Mouse (Mus musculus) midbrain, embryonic 11.5 days (tissue): ENCODE measurements around the gene Lhx1. TPM values are rescaled to one million over a fixed set of nuclear protein-coding genes. Genes with fewer than 3 reads are reported as not detected.
A peak's percentile ranks its signal among the peaks of the same experiment; 100 is the strongest.

Experiments
- ATAC-seq: fragments of 200-750 bp; cut with Nextera tagmentation; 2 replicates; pipeline ENCODE4 v1.8.0; 2017; ENCODE audit warnings: moderate TSS enrichment, moderate library complexity; ENCODE audit not compliant: low FRiP score
- DNase-seq: peaks from one replicate; pipeline ENCODE4 v3.0.0; 2015; ENCODE audit warnings: low spot score; ENCODE audit errors: missing footprints
- H3K27ac ChIP-seq: fragments of 300-500 bp; sonication (generic); 2 replicates; pipeline ENCODE4 v1.5.1; 2014; ENCODE audit warnings: low read depth, low read length
- H3K27me3 ChIP-seq: fragments of 300-500 bp; sonication (generic); 2 replicates; pipeline ENCODE4 v1.6.1; 2014; ENCODE audit warnings: mild to moderate bottlenecking, low read length, moderate library complexity, mixed read lengths; ENCODE audit not compliant: control insufficient read depth, insufficient read depth
- H3K36me3 ChIP-seq: fragments of 300-500 bp; sonication (generic); 2 replicates; pipeline ENCODE4 v1.6.1; 2014; ENCODE audit warnings: mild to moderate bottlenecking, low read length, moderate library complexity, mixed read lengths; ENCODE audit not compliant: control insufficient read depth, insufficient read depth
- H3K4me1 ChIP-seq: fragments of 300-500 bp; sonication (generic); 2 replicates; pipeline ENCODE4 v1.6.1; 2014; ENCODE audit warnings: low read length; ENCODE audit not compliant: control insufficient read depth, insufficient read depth
- H3K4me2 ChIP-seq: fragments of 300-500 bp; sonication (generic); 2 replicates; pipeline ENCODE4 v1.6.1; 2014; ENCODE audit warnings: mild to moderate bottlenecking, moderate library complexity
- H3K4me3 ChIP-seq: fragments of 300-500 bp; sonication (generic); 2 replicates; pipeline ENCODE4 v1.5.1; 2014; ENCODE audit warnings: low read depth, low read length
- H3K9ac ChIP-seq: fragments of 300-500 bp; sonication (generic); 2 replicates; pipeline ENCODE4 v1.6.1; 2014; ENCODE audit warnings: low read length
- H3K9me3 ChIP-seq: fragments of 300-500 bp; sonication (generic); 2 replicates; pipeline ENCODE4 v1.6.1; 2016; ENCODE audit warnings: low read length; ENCODE audit not compliant: control insufficient read depth
- WGBS: fragments of 180-500 bp; shearing (Covaris S2); extraction: QIAGEN DNeasy Blood & Tissue Kit; methylation state at CpG from one replicate; pipeline ENCODE4 v1.1.7; 2014; 5-methylcytosine and 5-hydroxymethylcytosine counted together
- polyA plus RNA-seq: library from polyadenylated mRNA; unstranded; fragments of >200 nt; fragmentation: Nextera tagmentation; extraction: Ambion mirVana; gene quantifications from 2 replicates; pipeline ENCODE4 v1.2.1, GENCODE M21; 2014

Gene Lhx1
- polyA plus RNA-seq, 1 experiment from 2014 or later, result 32.8 TPM

GRCm38 (mm10) chr11:84563360-84563759, 38.0 kb upstream of the Lhx1 start:
- 31% methylated on average over 7 of the region's 7 CpGs for WGBS
- H3K4me1 ChIP-seq, result peaks cover 14% of the 10 kb centered on the region
- no peak overlapping the region for H3K4me3 ChIP-seq
- no peaks in the 10 kb centered on the region for H3K9me3 ChIP-seq
- no peaks in the 10 kb centered on the region for H3K36me3 ChIP-seq
- no peaks in the 10 kb centered on the region for H3K27me3 ChIP-seq
- H3K4me2 ChIP-seq, result 0 out of 2 replicates have a peak overlapping the region, but pooled peaks have one; percentile 24
- peak overlapping the region; percentile 46 for H3K27ac ChIP-seq
- DNase-seq (no peak), ATAC-seq (peak; percentile 64; the same call in 1 of the 2 replicates)
- H3K9ac ChIP-seq, result peak overlapping the region; percentile 22; the same call in 1 of the 2 replicates

- WGBS, result 8% methylated on average over 9 of the region's 9 CpGs
- H3K36me3 ChIP-seq, result no peaks in the 10 kb centered on the region
- H3K9ac ChIP-seq, result peak overlapping the region; percentile 22; the same call in 1 of the 2 replicates
- H3K4me3 ChIP-seq, result no peak overlapping the region
- ATAC-seq, result peak; percentile 73; the same call in 1 of the 2 replicates
- H3K27me3 ChIP-seq, result no peaks in the 10 kb centered on the region
- peaks cover 13% of the 10 kb centered on the region for H3K4me1 ChIP-seq
- peak overlapping the region; percentile 24; the same call in 1 of the 2 replicates for H3K4me2 ChIP-seq
- H3K9me3 ChIP-seq, result no peaks in the 10 kb centered on the region
- peak; percentile 89 for DNase-seq
- H3K27ac ChIP-seq, result peak overlapping the region; percentile 46
Observed at GRCm38 (mm10) chr11:84562758-84563347, 37.5 kb upstream of the Lhx1 start.

- Histone ChIP-seq H3K27ac (no peak overlapping the region), H3K4me1 (peaks cover 13% of the 10 kb centered on the region), H3K4me2 (no peak overlapping the region), H3K9ac (no peak overlapping the region), H3K4me3 (no peak overlapping the region), H3K27me3 (no peaks in the 10 kb centered on the region), H3K9me3 (no peaks in the 10 kb centered on the region), H3K36me3 (no peaks in the 10 kb centered on the region)
- no peak for DNase-seq
- ATAC-seq, result no peak
- 72% methylated on average over 4 of the region's 5 CpGs for WGBS
Observed at GRCm38 (mm10) chr11:84561546-84561945, 36.2 kb upstream of the Lhx1 start.

- no peak overlapping the region for H3K27ac ChIP-seq
- WGBS, result 84% methylated on average over 14 of the region's 14 CpGs
- no peaks in the 10 kb centered on the region for H3K27me3 ChIP-seq
- no peaks in the 10 kb centered on the region for H3K4me1 ChIP-seq
- H3K9ac ChIP-seq, result no peak overlapping the region
- H3K9me3 ChIP-seq, result no peaks in the 10 kb centered on the region
- no peaks in the 10 kb centered on the region for H3K36me3 ChIP-seq
- ATAC-seq (no peak), DNase-seq (no peak)
- no peak overlapping the region for H3K4me2 ChIP-seq
- H3K4me3 ChIP-seq, result no peak overlapping the region
Observed at GRCm38 (mm10) chr11:84553821-84554450, 28.6 kb upstream of the Lhx1 start.

DNA sequence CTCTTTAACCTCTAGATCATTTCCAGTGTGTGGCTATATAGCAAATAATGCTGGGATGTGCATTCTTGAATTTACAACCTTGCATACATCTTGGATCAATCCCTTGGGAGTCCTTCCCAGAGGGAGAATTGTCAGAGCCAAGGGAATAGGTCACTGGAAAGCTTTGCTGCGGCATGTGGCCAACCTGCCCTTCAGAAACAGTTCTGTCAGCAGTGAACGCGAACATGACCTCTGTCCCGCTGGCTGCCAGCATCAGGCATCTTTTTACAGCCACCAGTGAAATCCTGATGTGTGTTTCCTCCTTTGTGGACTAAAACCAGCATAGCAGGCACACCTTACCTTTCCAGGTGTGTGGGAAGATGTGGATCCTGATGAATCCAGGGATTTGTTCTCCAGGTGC, 26.0 kb upstream of the Lhx1 start:
- H3K9me3 ChIP-seq, result no peaks in the 10 kb centered on the region
- H3K27me3 ChIP-seq, result no peaks in the 10 kb centered on the region
- peaks cover 8% of the 10 kb centered on the region; the same call in 1 of the 2 replicates for H3K4me1 ChIP-seq
- H3K4me2 ChIP-seq, result no peak overlapping the region
- DNase-seq (no peak), ATAC-seq (no peak)
- no peak overlapping the region for H3K27ac ChIP-seq
- no peaks in the 10 kb centered on the region for H3K36me3 ChIP-seq
- 82% methylated on average over 4 of the region's 4 CpGs for WGBS
- no peak overlapping the region for H3K9ac ChIP-seq
- H3K4me3 ChIP-seq, result no peak overlapping the region

- no peaks in the 10 kb centered on the region for H3K36me3 ChIP-seq
- no peak overlapping the region for H3K9ac ChIP-seq
- WGBS, result 61% methylated on average over 6 of the region's 6 CpGs
- no peaks in the 10 kb centered on the region for H3K9me3 ChIP-seq
- peaks cover 8% of the 10 kb centered on the region; the same call in 1 of the 2 replicates for H3K4me1 ChIP-seq
- DNase-seq (no peak), ATAC-seq (no peak)
- no peak overlapping the region for H3K4me2 ChIP-seq
- no peak overlapping the region for H3K4me3 ChIP-seq
- H3K27ac ChIP-seq, result no peak overlapping the region
- no peaks in the 10 kb centered on the region for H3K27me3 ChIP-seq
Observed at GRCm38 (mm10) chr11:84549258-84549791, 24.0 kb upstream of the Lhx1 start.

- Histone ChIP-seq H3K27ac (no peak overlapping the region; the same call in 1 of the 2 replicates), H3K4me2 (no peak overlapping the region), H3K9ac (no peak overlapping the region), H3K4me3 (no peak overlapping the region), H3K36me3 (no peaks in the 10 kb centered on the region), H3K27me3 (no peaks in the 10 kb centered on the region), H3K9me3 (no peaks in the 10 kb centered on the region), H3K4me1 (peaks cover 8% of the 10 kb centered on the region; the same call in 1 of the 2 replicates)
- no peak for DNase-seq
- 25% methylated on average over 2 of the region's 2 CpGs for WGBS
- peak; percentile 27; the same call in 1 of the 2 replicates for ATAC-seq
Observed at GRCm38 (mm10) chr11:84548293-84548692, 23.0 kb upstream of the Lhx1 start.

GRCm38 (mm10) chr11:84539981-84540380, 14.6 kb upstream of the Lhx1 start:
- no peak for ATAC-seq
- Histone ChIP-seq H3K4me3 (no peak overlapping the region), H3K27me3 (no peaks in the 10 kb centered on the region; the same call in 1 of the 2 replicates), H3K9ac (no peak overlapping the region), H3K27ac (no peak overlapping the region), H3K9me3 (no peaks in the 10 kb centered on the region), H3K36me3 (no peaks in the 10 kb centered on the region), H3K4me2 (no peak overlapping the region; the same call in 1 of the 2 replicates), H3K4me1 (peaks cover 13% of the 10 kb centered on the region)
- WGBS, result 4% methylated on average over 4 of the region's 4 CpGs
- DNase-seq, result peak; percentile 82
